Mouse (Mus musculus): ENCODE data around the gene Ints1.

- no peak for TF ChIP-seq ZMIZ1 (IDR thresholded peaks at IDR 0.05; ENCODE audit: low read depth, low read length)
- peak; percentile 32 for TF ChIP-seq RAD21 (IDR thresholded peaks at IDR 0.05; ENCODE audit: low read depth, low read length)
- no peak for TF ChIP-seq ZC3H11A (IDR thresholded peaks at IDR 0.05; ENCODE audit: low read depth, low read length)
- no peak for TF ChIP-seq EP300 (IDR thresholded peaks at IDR 0.05; ENCODE audit: low read depth in 1 of 2, low read length in 2 of 2)
- TF ChIP-seq TBP (IDR thresholded peaks at IDR 0.05; ENCODE audit: low read depth, low read length), result no peak
- peak; percentile 38 to 63 (median 61) for TF ChIP-seq CTCF (IDR thresholded peaks at IDR 0.05 in 2 of 3, conservative IDR thresholded peaks at IDR 0.05 in 1 of 3; ENCODE audit: control insufficient read depth in 1 of 3, insufficient read depth in 1 of 3, low read depth in 2 of 3, low read length in 3 of 3, poor library complexity in 1 of 3, severe bottlenecking in 1 of 3)
- TF ChIP-seq GATA1 (IDR thresholded peaks at IDR 0.05; ENCODE audit: low read depth, low read length), result no peak
- peak; percentile 30; the same call in 1 of the 2 replicates for TF ChIP-seq SMC3 (IDR thresholded peaks at IDR 0.05; ENCODE audit: low read depth, low read length)
- no peak for TF ChIP-seq E2F4 (IDR thresholded peaks at IDR 0.05; ENCODE audit: borderline replicate concordance, low read depth, low read length)
- no peak for TF ChIP-seq MYC (IDR thresholded peaks at IDR 0.05; ENCODE audit: low read depth, low read length)
Measured at GRCm38 (mm10) chr5:139809397-139809796, 33.9 kb upstream of the Ints1 start.

All from MEL (cell line).